Mouse (Mus musculus) yolk sac, embryonic 10.5 days (tissue): ENCODE data around the gene Sall2.
"Not testable (repeated sequence)": the region's sequence is repeated elsewhere in the genome, so short reads cannot be mapped to it uniquely, and the experiment has no call there.

Experiments used
- DNase-seq: peaks from one replicate; pipeline ENCODE4 v3.0.0-alpha.2; 2017; ENCODE audit warnings: low spot score

The Sall2 gene

GRCm38 (mm10) chr14:52303517-52303916 is 25.0 kb downstream of the Sall2 start:
- DNase-seq = not testable (repeated sequence)

- no peak for DNase-seq
Observed at GRCm38 (mm10) chr14:52295558-52296264, 32.9 kb downstream of the Sall2 start.

GRCm38 (mm10) chr14:52284191-52284590 is 44.4 kb downstream of the Sall2 start:
- no peak for DNase-seq

DNA sequence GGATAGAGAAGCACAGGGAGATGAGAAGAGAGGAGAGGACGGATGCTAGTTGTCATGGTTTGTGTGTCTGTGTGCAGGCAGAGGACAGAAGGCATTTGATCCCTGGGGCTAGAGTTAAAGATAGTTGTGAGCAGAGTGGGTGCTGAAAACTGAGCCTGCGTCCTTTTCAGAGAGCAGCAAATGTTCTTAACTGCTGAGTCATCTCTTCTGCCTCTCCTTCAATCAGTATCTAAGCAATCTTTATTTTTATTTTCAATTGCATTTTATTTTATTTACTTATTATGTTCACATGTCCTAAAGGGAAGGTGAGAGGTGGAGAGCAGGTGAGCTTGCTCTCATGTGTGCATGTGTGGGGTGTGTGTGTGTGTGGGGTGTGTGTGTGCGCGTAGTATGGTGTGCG is 44.9 kb downstream of the Sall2 start:
- DNase-seq = no peak

DNA sequence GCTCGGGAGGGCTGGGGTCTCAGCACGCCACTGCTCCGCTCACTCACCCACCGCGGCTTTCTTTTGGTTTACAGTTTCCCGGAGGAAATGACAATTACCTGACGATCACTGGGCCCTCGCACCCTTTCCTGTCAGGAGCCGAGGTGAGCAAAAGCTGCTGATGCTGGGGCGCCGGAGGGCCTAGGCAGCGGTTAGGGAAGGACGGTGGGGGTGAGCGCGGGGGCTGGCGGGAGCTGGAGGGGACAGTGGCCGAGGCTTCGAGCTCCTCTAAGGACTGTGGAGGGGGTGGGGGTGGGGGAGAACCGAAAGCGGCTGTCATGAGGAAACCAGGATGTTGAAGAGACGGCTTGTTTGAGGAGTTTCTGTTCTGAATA is 48.8 kb downstream of the Sall2 start:
- no peak for DNase-seq

GRCm38 (mm10) chr14:52278932-52279746 is 49.4 kb downstream of the Sall2 start, which contains the start of the genes Tox4 and Rab2b:
Tox4 (plus strand) TSS chr14:52279146.
Rab2b (minus strand) TSS chr14:52279545.
- peak; percentile 99 for DNase-seq

DNA sequence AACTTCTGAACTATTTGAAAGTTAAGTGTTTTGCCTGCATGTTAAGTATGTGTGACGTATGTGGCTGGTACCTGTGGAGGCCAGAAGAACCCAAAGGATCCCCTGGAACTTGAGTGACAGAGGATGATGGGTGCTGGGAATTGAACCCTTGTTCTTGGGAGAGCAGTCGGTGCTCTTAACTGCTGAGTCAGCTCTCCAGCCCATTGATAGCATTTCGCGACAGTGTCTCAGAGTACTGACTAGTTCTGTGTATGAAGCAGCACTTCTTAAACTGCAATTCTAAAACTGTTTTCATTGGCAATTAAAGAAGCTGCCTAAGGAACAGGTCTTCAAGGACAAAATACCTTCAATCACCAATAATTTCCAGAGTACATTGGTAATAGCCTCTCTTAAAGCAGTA is 51.4 kb downstream of the Sall2 start:
- DNase-seq = no peak

- DNase-seq = no peak
Observed at GRCm38 (mm10) chr14:52272781-52273180, 55.8 kb downstream of the Sall2 start.
